Mouse (Mus musculus) heart, embryonic 11.5 days (tissue): ENCODE data around the gene Nmur2. TPM values are rescaled to one million over a fixed set of nuclear protein-coding genes. Genes with fewer than 3 reads are reported as not detected.

ENCODE experiments used
- ATAC-seq: fragments of 200-750 bp; cut with Nextera tagmentation; replicated peaks from 2 replicates; pipeline ENCODE4 v1.8.0; 2017; ENCODE audit warnings: moderate library complexity; ENCODE audit not compliant: insufficient number of reproducible peaks, low FRiP score, low TSS enrichment
- H3K27ac ChIP-seq: fragments of 300-500 bp; sonication (generic); 2 replicates; pipeline ENCODE4 v1.5.1; 2014; ENCODE audit warnings: mild to moderate bottlenecking, low read depth, low read length
- H3K27me3 ChIP-seq: fragments of 300-500 bp; sonication (generic); 2 replicates; pipeline ENCODE4 v1.6.1; 2014; ENCODE audit warnings: mild to moderate bottlenecking, low read length, mixed read lengths; ENCODE audit not compliant: control insufficient read depth, insufficient read depth
- H3K36me3 ChIP-seq: fragments of 300-500 bp; sonication (generic); 2 replicates; pipeline ENCODE4 v1.6.1; 2014; ENCODE audit warnings: mild to moderate bottlenecking, low read length, moderate library complexity, mixed read lengths; ENCODE audit not compliant: control insufficient read depth, insufficient read depth
- H3K4me1 ChIP-seq: fragments of 300-500 bp; sonication (generic); 2 replicates; pipeline ENCODE4 v1.6.1; 2014; ENCODE audit warnings: low read length; ENCODE audit not compliant: control insufficient read depth, insufficient read depth
- H3K4me2 ChIP-seq: fragments of 300-500 bp; sonication (generic); 2 replicates; pipeline ENCODE4 v1.6.1; 2014; ENCODE audit warnings: mild to moderate bottlenecking, moderate library complexity
- H3K4me3 ChIP-seq: fragments of 300-500 bp; sonication (generic); 2 replicates; pipeline ENCODE4 v1.5.1; 2014; ENCODE audit warnings: low read depth, low read length
- H3K9ac ChIP-seq: fragments of 300-500 bp; sonication (generic); 2 replicates; pipeline ENCODE4 v1.6.1; 2014; ENCODE audit warnings: mild to moderate bottlenecking, low read depth, low read length, moderate library complexity
- H3K9me3 ChIP-seq: fragments of 300-500 bp; sonication (generic); replicated peaks from 2 replicates; pipeline ENCODE4 v1.6.1; 2016; ENCODE audit warnings: low read length; ENCODE audit not compliant: control insufficient read depth
- WGBS: fragments of 180-500 bp; shearing (Covaris S2); extraction: QIAGEN DNeasy Blood & Tissue Kit; methylation state at CpG from one replicate; pipeline ENCODE4 v1.1.7; 2014; ENCODE audit not compliant: insufficient replicate concordance; 5-methylcytosine and 5-hydroxymethylcytosine counted together
- polyA plus RNA-seq: library from polyadenylated mRNA; unstranded; fragments of >200 nt; fragmentation: Nextera tagmentation; extraction: Ambion mirVana; gene quantifications from 2 replicates; pipeline ENCODE4 v1.2.1, GENCODE M21; 2014

The Nmur2 gene
- polyA plus RNA-seq, 1 experiment from 2014 or later = not detected

GRCm38 (mm10) chr11:56025746-56026570, 14.9 kb downstream of the Nmur2 start:
- Histone ChIP-seq H3K4me1 (no peaks in the 10 kb centered on the region), H3K9ac (no peak overlapping the region), H3K4me2 (no peak overlapping the region), H3K9me3 (no peaks in the 10 kb centered on the region), H3K27ac (no peak overlapping the region), H3K36me3 (no peaks in the 10 kb centered on the region), H3K27me3 (no peaks in the 10 kb centered on the region), H3K4me3 (no peak overlapping the region)
- WGBS = 78% methylated on average over 10 of the region's 10 CpGs
- ATAC-seq = no peak

DNA sequence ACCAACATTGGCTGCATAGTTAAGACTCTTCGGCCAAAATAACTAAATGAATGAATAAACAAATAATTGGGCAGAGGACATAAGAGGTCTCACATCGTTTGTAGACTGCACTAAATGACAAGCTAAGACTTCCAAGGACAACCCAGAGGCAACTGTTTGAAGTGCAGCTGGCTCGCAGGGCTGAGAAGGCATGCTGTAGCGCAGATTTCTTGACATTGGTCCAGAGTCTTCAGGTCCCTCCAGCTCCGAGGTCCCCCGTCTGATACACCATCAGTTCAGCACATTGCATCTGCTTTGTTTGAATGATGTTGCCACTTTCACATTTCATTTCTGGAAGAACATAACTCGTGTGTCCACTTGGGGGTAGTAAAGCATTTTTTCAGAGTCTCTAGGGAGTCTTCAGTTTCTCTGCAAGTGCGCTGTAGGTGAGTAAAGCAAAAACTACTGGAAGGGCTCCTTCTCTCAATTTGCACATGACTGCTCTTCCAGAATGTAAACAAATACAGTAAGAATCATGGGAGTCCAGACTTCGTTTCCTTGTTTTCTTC, 27.2 kb downstream of the Nmur2 start:
- Histone ChIP-seq H3K4me3 (no peak overlapping the region), H3K27me3 (no peaks in the 10 kb centered on the region), H3K4me1 (no peaks in the 10 kb centered on the region), H3K9me3 (no peaks in the 10 kb centered on the region), H3K27ac (no peak overlapping the region), H3K9ac (no peak overlapping the region), H3K4me2 (no peak overlapping the region), H3K36me3 (no peaks in the 10 kb centered on the region)
- WGBS = 51% methylated on average over 9 of the region's 9 CpGs
- ATAC-seq = no peak

- no peak overlapping the region for H3K4me3 ChIP-seq
- WGBS = 59% methylated on average over 2 of the region's 2 CpGs
- no peak for ATAC-seq
- no peaks in the 10 kb centered on the region for H3K36me3 ChIP-seq
- H3K9me3 ChIP-seq = no peaks in the 10 kb centered on the region
- no peaks in the 10 kb centered on the region for H3K4me1 ChIP-seq
- no peaks in the 10 kb centered on the region for H3K27me3 ChIP-seq
- no peak overlapping the region for H3K9ac ChIP-seq
- H3K27ac ChIP-seq = no peak overlapping the region
- H3K4me2 ChIP-seq = no peak overlapping the region
These were observed 28.4 kb downstream of the Nmur2 start for GRCm38 (mm10) chr11:56012396-56012795.

GRCm38 (mm10) chr11:56008277-56008676, 32.5 kb downstream of the Nmur2 start:
- 59% methylated on average over 3 of the region's 3 CpGs for WGBS

GRCm38 (mm10) chr11:55992799-55993198, 48.0 kb downstream of the Nmur2 start:
- H3K36me3 ChIP-seq = no peaks in the 10 kb centered on the region
- ATAC-seq = no peak
- no peak overlapping the region for H3K9ac ChIP-seq
- peaks cover 2% of the 10 kb centered on the region; the same call in 1 of the 2 replicates for H3K27me3 ChIP-seq
- no peak overlapping the region for H3K4me3 ChIP-seq
- H3K4me2 ChIP-seq = no peak overlapping the region
- no peaks in the 10 kb centered on the region for H3K4me1 ChIP-seq
- H3K9me3 ChIP-seq = no peaks in the 10 kb centered on the region
- 63% methylated on average over 1 of the region's 1 CpGs for WGBS
- H3K27ac ChIP-seq = no peak overlapping the region

More at GRCm38 (mm10) chr11:56008277-56008676, 32.5 kb downstream of the Nmur2 start:
- no peaks in the 10 kb centered on the region for H3K4me1 ChIP-seq
- H3K36me3 ChIP-seq = no peaks in the 10 kb centered on the region
- ATAC-seq = no peak
- H3K4me3 ChIP-seq = no peak overlapping the region
- H3K27me3 ChIP-seq = no peaks in the 10 kb centered on the region
- no peak overlapping the region for H3K27ac ChIP-seq
- H3K9me3 ChIP-seq = no peaks in the 10 kb centered on the region
- no peak overlapping the region for H3K4me2 ChIP-seq
- H3K9ac ChIP-seq = no peak overlapping the region

DNA sequence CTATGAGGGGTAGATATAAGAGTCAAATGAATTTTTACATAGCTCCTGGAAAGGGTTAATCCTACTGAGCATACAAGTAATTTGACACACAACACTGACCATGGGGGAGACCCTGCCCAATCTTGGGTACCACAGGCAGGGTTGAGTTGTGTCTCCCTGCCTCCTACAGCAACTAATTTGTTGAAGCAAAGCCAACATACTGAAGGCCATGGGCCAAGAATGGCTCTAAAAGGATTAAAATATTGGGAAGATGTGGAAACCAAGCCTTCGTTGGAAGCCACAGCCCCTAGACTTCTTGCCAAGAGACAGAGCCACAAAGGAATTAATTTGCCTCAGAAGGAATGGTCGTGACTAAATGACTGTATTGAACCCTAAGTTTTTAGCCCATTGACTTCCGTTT, 48.7 kb downstream of the Nmur2 start:
- Histone ChIP-seq H3K4me2 (no peak overlapping the region), H3K4me1 (no peaks in the 10 kb centered on the region), H3K9me3 (no peaks in the 10 kb centered on the region), H3K9ac (no peak overlapping the region), H3K36me3 (no peaks in the 10 kb centered on the region), H3K4me3 (no peak overlapping the region), H3K27ac (no peak overlapping the region), H3K27me3 (peaks cover 2% of the 10 kb centered on the region; the same call in 1 of the 2 replicates)
- 55% methylated on average over 3 of the region's 3 CpGs for WGBS
- ATAC-seq = no peak

- Histone ChIP-seq H3K4me1 (no peaks in the 10 kb centered on the region), H3K4me3 (no peak overlapping the region), H3K27me3 (peaks cover 2% of the 10 kb centered on the region; the same call in 1 of the 2 replicates), H3K27ac (no peak overlapping the region), H3K9me3 (no peaks in the 10 kb centered on the region), H3K36me3 (no peaks in the 10 kb centered on the region), H3K9ac (no peak overlapping the region), H3K4me2 (no peak overlapping the region)
- ATAC-seq = no peak
- WGBS = 11% methylated on average over 8 of the region's 8 CpGs
These were observed 49.2 kb downstream of the Nmur2 start for GRCm38 (mm10) chr11:55991505-55992066.

- Histone ChIP-seq H3K27ac (no peak overlapping the region), H3K4me3 (no peak overlapping the region), H3K36me3 (no peaks in the 10 kb centered on the region), H3K4me2 (no peak overlapping the region), H3K4me1 (no peaks in the 10 kb centered on the region), H3K27me3 (no peaks in the 10 kb centered on the region), H3K9ac (no peak overlapping the region), H3K9me3 (no peaks in the 10 kb centered on the region)
- ATAC-seq = no peak
- WGBS = 69% methylated on average over 3 of the region's 3 CpGs
These were observed 56.2 kb downstream of the Nmur2 start for GRCm38 (mm10) chr11:55984643-55985042.
